Mouse (Mus musculus): ENCODE measurements around the gene Psme1.

DNA sequence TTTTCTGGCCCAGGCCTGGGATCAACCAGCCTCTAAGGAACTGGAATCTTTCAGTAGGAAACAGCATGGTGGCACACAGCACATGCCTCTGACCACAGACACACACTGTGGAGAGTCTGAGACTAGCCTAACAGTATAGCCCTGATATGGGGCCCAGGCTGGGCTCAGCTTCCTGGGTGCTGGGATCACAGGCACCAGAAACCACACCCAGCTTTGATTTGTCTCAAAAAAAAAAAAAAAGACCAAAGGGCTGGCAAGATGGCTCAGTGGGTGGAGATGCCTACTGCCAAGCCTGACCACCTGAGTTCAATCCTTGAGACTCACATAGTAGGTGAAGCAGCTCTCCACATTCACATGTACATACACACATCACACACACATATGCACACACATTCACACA is 23.3 kb upstream of the Psme1 start:
- TF ChIP-seq CTCF (IDR thresholded peaks at IDR 0.05; ENCODE audit: insufficient read depth, low read depth, low read length), result no peak
- TF ChIP-seq POLR2A (IDR thresholded peaks at IDR 0.05; ENCODE audit: insufficient read depth, low read depth, low read length), result no peak
